Mouse (Mus musculus) left cerebral cortex, postnatal 25 days (tissue): ENCODE data around the gene Gprc5b. TPM values are rescaled to one million over a fixed set of nuclear protein-coding genes. Genes with fewer than 3 reads are reported as not detected.
A peak's percentile ranks its signal among the peaks of the same experiment; 100 is the strongest.

Experiments
- DNase-seq, 2 experiments: peaks; one replicate each; pipeline ENCODE4 v3.0.0; 2022; ENCODE audit warnings: low spot score in 2 of 2, mixed read lengths in 1 of 2
- intact Hi-C: fragments of 180-260 bp; cut with DNase I; formaldehyde crosslinking; loops from one replicate; pipeline ENCODE4 v1.15.1; 2025
- total RNA-seq, 2 experiments: library from RNA; stranded (reverse); gene quantifications; 2 replicates each; pipeline ENCODE4 v1.2.3; 2021

The Gprc5b gene
- total RNA-seq = 10 to 100 TPM; 98.0 to 99.8 TPM

DNA sequence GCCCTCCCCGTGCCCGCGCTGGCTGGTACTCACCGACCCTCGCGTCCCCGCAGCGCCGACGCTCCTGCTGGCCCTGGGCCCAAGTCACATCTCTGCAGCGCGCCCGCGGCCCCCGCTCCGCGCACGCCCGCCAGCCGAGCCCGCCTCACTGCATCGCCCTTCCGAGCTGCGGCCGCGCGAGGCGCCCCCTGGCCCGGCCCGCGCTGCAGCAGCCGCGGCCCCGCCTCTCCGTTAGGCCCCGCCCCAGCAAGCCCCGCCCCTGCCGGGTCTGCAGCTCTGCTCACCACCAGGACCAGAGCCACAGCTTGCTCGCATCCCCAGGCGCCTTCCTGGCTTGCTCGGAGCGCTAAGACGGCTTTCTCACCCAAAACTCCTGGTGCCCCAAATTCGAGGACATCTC, at the start of gene Gprc5b:
Gene Gprc5b (minus strand): TSS at position 205 of the 400 bp plus-strand sequence.
- peak; percentile 65 to 66 for DNase-seq
- intact Hi-C loops = loop anchor here (5.0 kb wide), 1 partner anchor 118 kb away; no protein-coding TSS in a partner anchor

DNA sequence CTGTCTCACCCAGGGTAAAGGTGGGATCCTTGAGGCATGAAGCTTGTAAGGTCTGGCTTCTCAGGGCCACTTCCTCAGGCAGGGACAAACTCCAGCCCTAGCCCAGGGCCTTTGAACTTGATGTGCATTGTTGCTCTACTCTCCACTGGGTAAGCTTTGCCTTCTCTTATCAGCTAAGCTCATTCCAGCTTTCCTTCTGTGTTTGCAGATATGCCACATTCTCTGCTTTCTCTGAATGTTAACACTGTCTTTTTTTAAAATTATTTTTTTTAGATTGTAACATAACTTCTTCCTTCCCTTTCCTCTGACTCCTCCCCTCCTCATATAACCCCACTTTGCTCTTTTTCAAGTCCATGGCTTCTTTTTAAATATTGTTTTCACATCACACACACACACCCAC, 46.5 kb upstream of the Gprc5b start:
- intact Hi-C loops = no loop called here
- no peak for DNase-seq

DNA sequence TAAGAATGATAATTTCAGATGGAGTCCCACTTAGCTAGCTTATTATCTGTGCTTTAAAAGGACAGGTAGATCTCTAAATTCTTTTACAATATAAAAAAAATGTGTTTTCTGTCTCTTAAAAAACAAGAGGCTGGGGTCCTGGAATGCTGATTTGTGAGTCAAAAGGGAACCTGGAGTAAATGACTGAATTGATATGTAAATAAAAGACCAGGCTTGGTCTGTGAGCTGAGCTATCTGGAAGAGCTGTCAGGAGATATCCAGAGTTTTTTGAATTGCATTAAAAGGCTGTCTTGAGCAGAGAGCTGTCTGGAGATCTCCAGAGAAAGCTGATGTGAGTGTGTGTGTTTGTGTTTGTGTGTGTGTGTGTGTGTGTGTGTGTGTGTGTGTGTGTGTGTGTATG, 42.6 kb upstream of the Gprc5b start:
- intact Hi-C loops = no loop called here
- no peak for DNase-seq

DNA sequence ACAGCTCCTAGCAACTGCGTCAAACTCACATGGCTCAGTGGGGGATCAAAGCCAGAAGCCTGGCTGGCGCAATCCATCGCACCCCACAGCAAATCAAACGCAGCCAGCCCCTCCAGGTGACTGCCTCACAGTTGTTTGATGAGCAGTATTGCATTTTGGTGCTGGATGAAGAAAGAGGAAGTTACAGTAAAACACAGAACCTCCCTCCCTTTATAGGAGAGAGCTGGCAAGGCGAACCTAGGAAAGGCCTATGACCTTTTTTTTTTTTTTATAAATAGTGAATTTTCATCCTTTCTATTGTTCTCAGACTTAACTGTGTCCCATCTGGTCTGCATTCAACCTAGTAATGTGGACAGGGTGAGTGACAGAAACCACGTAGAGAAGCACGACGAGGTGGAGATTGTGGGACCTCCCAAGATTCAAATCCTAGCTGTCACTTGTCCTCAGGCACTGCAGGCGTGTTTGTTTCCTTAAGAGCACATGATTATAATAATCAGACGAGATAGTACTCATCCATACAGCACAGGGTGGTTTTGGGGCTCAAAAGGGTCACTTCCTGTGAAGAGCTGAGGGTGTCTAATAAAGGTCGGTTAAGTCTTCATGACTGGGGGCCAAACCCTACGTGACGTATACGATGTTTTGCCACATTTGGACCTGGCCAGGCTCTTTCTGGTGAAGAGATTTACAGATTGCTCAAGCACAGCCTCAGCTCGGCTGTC, 39.4 kb upstream of the Gprc5b start:
- no peak for DNase-seq
- intact Hi-C loops = no loop called here

DNA sequence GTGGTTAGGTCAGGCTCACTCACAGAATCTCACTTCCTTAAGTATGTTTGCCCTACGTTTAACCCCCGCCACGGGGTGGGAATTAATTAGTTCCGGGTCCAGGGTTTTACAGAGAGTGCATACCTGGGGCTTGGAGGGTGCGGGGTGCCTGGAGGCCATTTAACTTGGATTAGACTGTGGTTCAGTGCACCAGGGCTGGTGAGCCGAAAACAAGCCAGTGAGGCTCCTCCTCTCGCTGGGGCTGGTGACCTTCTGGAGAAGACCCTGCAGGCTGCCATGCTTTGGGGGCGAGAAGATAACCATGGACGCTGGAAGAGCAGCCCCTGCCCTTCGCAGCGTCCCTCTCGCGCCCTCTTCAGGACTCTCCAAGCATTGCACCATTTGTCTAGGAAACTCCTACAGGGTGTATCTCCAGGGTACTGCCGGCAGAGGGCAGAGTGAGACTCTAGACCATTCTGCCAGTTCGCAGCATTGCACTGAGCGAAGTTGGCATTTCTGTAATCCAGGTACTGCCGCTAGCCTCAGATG, 28.4 kb upstream of the Gprc5b start:
- peak; percentile 70 to 73 for DNase-seq
- intact Hi-C loops = loop anchor here (2.0 kb wide), 1 partner anchor 403 kb away; no protein-coding TSS in a partner anchor

DNA sequence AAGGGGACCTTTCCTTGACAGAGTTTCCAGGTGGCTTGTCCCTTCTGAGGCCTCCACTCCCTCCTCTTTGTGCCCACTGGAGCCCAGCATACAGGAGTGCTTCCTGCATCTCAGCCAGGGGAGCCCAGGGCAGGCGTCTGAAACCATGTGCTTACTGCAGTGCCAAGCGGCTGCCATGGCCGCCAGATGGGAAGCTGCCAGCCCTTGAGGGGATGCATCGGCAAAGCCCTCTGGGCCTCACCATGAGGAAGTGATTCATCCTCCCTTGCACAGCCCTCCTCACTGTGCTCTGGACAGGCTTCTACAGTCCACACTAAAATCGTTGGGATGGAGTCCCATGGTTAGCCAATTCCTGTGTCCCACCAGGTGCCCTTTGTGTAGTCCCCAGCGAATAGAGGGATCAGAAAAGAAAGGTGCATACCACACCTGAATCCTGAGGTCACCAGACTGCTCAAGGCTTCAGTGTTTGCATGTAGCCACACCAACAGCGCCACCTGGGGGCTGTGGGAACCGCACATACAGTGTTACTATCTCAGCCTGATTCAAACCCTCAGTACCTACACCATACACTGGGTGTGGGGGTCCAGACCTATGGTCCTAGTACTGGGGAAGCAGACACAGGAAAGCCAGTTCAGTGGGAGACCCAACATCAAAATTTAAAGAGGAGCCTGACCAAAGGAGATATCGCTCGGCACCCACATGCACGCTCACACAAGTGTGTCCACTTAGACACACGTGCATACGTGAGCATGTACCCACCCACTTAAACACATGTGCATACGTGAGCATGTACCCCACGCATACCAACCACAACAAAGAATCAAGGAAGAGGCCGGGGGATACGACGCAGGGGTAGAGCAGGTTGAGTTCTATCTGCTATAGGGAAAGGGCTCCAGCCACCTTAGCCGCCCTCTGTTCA, 27.5 kb upstream of the Gprc5b start:
- intact Hi-C loops = loop anchor here (2.0 kb wide), 1 partner anchor 404 kb away; no protein-coding TSS in a partner anchor
- DNase-seq = peak in 1 of 2 experiments; percentile 8

DNA sequence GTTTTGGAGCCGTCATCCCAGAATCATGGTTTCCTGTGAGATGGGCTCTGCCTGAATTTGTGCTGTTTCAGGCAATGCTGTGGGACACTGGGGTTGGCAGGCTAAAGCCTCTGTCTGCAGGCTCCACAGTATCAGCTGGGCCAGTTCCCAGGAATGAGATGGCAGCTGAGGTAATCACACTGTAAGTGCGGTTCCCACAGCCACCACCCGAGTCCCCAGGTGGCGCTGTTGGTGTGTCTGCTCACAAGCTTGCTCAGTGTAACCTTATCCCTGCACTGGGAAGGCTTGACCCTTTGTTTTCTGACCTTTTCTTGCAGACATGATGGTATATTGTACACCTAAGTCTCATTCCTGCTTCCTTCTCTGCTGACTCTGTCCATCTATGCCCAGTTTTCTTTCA, 24.5 kb upstream of the Gprc5b start:
- intact Hi-C loops = no loop called here
- DNase-seq = peak; percentile 16 to 33

DNA sequence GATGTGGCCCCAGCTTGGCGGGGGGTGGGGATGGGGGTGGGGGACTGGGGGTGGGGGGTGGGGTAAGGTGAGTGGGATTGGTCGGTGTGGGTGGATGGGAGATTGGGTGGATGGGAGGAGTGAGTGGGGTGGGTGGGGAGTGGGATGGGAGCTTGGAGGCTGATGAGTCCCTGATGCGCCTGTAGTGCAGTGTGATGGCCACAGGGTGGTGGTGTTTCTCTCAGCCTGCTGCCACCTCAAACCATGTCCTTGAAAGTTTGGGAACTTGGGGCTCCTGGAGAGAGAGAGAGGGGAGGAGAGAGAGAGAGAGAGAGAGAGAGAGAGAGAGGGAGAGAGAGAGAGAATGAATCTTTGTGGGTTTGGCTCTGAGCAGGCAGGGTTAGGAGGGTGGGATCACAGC, 20.7 kb upstream of the Gprc5b start:
- intact Hi-C loops = no loop called here
- DNase-seq = peak in 1 of 2 experiments; percentile 49

DNA sequence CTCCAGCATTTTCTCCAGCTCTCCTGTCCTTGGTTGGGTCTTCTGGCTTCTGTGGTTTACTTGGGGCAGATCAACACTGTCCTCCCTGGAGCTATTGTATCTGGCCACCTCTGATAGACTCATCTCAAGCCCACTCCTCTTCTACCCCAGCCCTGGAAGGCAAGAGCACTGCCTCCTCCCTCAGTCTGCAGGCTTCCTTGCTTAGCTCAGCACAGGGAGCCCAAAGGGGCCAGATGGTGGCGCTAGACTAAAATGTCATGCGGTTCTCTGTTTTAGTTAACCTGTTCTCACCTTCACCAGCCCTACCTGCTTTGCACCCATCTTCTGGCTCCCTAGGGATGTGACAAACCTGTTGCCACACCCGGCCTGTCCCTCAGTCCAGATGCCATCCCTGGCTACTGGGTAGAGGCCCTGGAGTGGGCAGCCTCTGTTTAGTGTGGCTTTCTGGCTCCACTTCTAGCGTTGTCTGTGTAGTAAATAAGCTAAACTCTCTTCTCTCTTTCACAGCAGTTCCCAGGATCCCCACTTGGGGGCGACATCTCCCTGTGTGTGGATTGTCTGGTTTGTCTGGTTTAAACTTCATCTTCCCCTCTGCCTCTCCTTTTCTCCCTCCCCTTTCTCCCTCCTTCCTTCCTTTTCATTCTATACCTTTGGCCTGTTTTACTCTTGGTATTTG, 16.0 kb upstream of the Gprc5b start:
- intact Hi-C loops = loop anchor here (1.0 kb wide), 1 partner anchor 504 kb away; no protein-coding TSS in a partner anchor
- DNase-seq = peak; percentile 77 to 81

DNA sequence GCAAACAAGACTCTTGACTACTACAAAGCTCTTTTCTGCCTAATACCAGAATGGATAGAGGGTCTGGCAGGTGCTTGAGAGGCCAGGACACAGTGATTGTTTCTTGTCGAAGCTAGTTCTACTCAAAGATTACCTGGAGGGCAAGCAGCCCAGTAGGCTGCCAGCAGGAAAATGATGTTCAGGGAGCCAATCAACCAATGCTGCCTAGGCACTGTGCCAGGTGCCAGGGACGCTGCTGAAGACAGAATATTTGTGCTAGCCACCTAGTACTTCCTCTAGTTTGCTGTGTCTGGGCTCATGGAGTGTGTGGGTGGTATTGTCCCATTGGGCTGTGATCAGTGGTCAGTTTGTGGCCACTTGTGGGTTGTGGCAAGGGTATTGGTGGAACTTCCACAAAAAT, 7.5 kb upstream of the Gprc5b start:
- DNase-seq = no peak
- intact Hi-C loops = no loop called here

DNA sequence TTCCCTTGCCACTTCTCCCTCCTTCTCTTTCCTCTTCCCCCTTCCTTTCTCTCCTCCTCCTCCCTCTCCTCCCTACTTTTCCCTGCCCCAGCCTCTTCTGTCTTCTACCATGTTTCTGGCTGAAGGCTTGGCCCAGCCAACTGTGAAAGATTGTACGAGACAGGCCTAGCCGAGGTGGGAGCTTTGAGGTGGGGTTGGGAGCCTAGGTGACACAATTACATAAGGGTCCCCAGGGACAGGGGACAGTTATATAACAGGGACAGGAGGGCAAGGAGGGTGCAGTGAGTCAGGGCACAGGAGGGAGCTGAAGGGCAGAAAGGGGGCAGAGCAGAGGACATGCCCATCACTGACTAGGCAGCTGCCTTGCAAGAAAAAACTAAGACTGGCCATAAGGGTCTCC, 7.0 kb upstream of the Gprc5b start:
- intact Hi-C loops = no loop called here
- no peak for DNase-seq

DNA sequence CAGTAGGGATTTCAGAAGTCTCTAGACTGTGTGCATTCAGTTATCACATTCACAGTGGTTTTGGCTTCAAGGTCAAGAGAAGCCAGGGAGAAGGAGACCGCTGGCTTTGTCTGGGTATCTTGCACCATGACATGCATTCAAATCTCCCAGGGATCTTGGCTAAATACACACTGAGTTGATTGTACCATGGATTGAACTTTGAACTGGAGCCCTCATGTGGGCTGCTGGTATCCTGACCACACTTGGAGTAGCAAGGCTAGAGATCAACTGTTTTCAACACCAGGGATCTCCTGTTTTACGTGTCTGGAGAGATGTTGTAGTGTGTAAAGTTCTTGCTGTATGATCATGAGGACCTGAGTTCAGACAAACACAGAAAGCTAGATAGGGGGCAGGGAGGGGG, 4.8 kb upstream of the Gprc5b start:
- no peak for DNase-seq
- intact Hi-C loops = loop anchor here (5.0 kb wide), 1 partner anchor 123 kb away; no protein-coding TSS in a partner anchor

DNA sequence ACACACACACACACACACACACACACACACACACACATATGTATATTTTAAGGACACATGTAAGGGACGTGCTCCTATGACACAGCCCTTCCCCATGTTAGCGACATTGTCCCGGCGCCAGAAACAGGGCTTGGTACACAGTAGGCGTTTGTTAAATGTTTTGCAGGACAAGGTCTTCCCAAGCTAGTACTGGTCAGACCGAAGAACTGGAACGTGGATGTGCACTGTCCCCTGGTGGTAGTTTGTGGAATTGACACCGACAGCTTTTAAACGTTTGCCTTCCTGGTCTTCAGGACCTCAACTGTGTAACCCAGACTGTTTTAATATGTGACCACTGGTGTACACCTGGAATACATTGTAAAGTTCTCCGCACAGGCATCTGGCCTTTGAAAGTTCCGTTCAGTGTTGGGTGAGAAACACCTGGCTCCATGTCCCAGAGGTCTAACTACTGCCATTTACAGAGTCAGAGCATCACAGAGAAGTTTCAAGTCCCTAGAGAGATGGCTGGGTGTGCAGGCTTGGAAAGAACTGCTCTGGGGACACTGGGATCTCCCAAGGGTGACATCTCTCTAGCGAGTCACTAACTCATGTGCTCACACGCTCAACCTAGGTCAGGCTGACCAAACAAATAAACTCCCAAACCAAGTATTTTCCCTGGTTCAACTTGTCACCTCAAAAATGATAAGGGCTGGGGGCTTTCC, 1.3 kb upstream of the Gprc5b start:
- DNase-seq = peak; percentile 85 to 91
- intact Hi-C loops = loop anchor here (1.0 to 5.0 kb wide), 2 partner anchors 119 to 230 kb away; no protein-coding TSS in a partner anchor

DNA sequence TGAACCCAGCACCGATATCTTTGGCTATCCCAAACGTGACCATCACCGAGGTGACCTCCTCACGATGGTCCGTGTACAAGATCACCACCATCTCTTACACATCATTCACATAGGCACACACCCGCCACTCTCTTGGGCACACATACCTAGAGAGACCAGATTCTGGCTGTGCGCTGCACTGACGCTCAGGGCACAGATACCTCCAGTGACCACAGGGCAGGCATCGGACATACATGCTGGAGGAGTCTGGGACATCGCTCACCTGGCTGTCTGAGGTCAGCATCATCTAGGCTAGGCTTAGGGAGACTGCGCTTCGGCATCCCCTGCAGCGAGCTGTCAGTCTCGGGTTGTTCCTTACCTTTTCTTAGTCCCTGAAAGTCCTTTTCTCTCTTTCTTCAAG, 660 bp upstream of the Gprc5b start:
- intact Hi-C loops = loop anchor here (1.0 to 5.0 kb wide), 2 partner anchors 118 to 229 kb away; no protein-coding TSS in a partner anchor
- no peak for DNase-seq

DNA sequence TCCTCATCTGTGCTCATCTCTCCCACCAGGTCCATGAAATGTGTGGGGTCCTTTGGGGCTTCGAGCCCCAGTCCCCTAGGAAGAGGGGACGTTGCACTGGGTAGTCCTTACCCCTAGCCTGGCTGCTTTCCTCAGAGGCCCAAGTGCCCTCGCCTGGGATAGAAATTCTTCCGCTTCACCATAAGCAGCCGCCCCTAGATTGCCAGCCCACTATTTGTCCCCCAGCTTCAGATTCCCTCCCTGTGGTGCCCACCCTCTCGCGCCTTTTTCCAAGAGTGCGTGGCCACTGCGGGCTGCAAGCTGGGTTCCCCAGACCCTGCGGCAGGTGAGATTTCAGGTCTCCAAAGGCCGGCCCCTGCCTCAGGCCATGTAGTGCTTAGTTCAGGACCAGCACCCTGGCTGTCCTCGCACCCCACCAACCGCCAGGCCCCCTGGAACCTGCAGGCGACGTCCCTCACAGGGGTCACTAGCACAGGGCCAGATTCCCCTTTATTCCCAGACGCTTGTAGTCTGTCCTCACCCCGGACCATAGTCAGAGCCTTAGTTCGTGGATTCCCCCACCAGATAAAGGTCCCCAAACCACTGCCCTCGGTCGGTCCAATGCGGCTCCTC, 674 bp downstream of the Gprc5b start:
- DNase-seq = no peak
- intact Hi-C loops = loop anchor here (1.0 to 5.0 kb wide), 3 partner anchors 62 to 139 kb away; partner anchors contain the start of gene Iqck

DNA sequence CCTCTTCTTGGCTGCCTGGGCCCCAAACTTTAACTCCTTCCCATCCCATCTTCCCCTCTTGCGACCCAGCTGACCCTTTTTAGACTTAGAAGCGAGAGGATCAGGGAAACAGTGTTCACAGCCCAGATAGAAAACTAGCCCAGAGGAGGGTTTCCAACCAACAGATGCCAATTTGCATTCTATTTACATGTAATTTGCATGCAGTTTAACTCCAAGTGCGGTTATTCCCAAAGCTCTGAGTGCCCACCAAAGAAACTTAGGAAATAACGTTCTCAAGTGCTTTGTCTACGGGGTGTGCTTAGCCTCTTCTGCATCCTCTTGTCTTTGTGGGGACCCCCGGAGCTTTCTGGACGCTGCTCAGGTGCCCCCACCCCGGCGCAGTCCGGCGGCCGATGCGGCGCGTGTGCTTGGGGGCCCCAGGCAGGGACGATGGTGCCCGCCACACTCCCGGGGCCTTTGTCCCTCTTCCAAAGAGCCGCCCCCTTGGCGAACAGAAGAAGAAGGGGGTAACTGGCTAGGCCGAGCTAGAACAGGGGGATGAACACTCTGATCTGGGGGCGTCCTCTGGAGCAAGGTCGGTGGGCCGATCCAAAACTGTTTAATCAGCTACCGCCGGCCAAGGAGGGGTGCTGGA, 1.3 kb downstream of the Gprc5b start:
- intact Hi-C loops = loop anchor here (1.0 to 5.0 kb wide), 3 partner anchors 61 to 138 kb away; partner anchors contain the start of gene Iqck
- DNase-seq = no peak

DNA sequence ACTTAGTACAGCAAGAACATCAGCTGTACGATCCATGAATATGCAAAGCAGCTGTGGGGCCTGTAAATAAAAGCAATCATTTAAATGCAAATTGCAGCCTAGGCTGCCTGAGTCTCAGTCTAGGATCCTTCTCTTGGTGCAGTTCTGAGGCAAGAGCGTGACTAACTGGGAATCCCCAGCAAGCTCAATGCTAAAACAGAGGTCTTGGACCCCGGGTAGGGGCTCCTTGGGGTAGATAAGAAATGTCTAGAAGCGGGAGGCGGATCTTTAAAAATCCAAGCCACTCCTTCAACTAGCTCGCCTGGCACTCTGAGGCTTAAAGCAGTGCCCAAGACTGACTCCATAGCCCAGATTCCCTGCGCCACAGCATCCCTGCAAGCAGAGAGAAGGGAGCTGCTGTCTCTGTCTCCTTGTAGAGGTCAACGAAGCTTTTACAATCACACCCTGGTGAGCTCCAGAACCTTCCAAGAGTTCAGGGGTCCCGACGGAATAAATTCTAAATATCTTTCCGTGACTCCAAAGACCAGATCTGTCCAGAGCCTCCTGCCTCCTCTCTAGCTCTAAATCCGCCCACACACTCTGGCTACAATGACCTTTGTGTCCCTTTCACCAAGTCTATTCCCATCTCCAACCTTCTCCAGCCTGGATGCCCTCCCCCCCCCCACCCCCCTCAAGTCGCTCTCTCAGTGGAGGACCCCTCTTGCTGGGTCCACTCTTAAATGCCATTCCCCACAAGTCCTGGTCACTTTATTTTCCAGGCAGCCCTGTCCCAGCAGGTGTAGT, 2.2 kb downstream of the Gprc5b start:
- peak in 1 of 2 experiments; percentile 46 for DNase-seq
- intact Hi-C loops = loop anchor here (5.0 kb wide), 2 partner anchors 61 to 96 kb away; no protein-coding TSS in a partner anchor
